ENCODE assay signal across 9 mouse cellular contexts in genomic region chr8:119424740-119425139, GRCm38 (mm10). TPM values are rescaled to one million over a fixed set of nuclear protein-coding genes. Genes with fewer than 3 reads are reported as not detected.
DNase-seq lines count a peak whose midpoint lies in the region; ATAC-seq and TF ChIP-seq lines count a peak whose summit lies in the region.
"Had no signal": no experiment of that assay in that cellular context is flagged by ENCODE, and none has a peak within 500 bp of the region (broad histone marks: within the 10 kb centered on the region; RNA-seq: fewer than 3 reads in every experiment).

No protein-coding gene starts in this region.

- H3K27me3 ChIP-seq in kidney, embryonic 16.5 days (ENCODE audit: insufficient read depth, low read length) = no peaks in the 10 kb centered on the region
- no peaks in the 10 kb centered on the region for H3K27me3 ChIP-seq in intestine, embryonic 16.5 days (replicated peaks; ENCODE audit: control insufficient read depth, insufficient read depth, low read length)

- no peaks in the 10 kb centered on the region for H3K36me3 ChIP-seq in kidney, embryonic 16.5 days (ENCODE audit: insufficient read depth, low read length)
- H3K36me3 ChIP-seq in intestine, embryonic 16.5 days (ENCODE audit: control insufficient read depth, insufficient read depth, low read length) = no peaks in the 10 kb centered on the region

- DNase-seq in kidney, adult 8-10 months = no peak
- DNase-seq in monocyte, adult 2 months (ENCODE audit: low read depth in 1 of 2, low spot score in 2 of 2) = peak; percentile 55 to 71
- no peak for DNase-seq in frontal cortex, postnatal 36 days (ENCODE audit: low spot score in 2 of 2)
- DNase-seq in MN1 (ENCODE audit: low spot score) = no peak
- no peak for DNase-seq in embryo, embryonic 9.5 days (ENCODE audit: extremely low spot score)

- no peak for ATAC-seq in kidney, embryonic 16.5 days (ENCODE audit: low FRiP score, low TSS enrichment)
- peak; percentile 12; the same call in 1 of the 2 replicates for ATAC-seq in intestine, embryonic 16.5 days

- no peak for TF ChIP-seq CTCF in bone marrow macrophage, adult 2 months (IDR thresholded peaks at IDR 0.05; ENCODE audit: low read depth, low read length)

- H3K4me2 ChIP-seq in kidney, embryonic 16.5 days (replicated peaks; ENCODE audit: low read depth, low read length) = no peak overlapping the region
- H3K4me2 ChIP-seq in intestine, embryonic 16.5 days (ENCODE audit: low read depth, low read length) = no peak overlapping the region

- TF ChIP-seq POLR2A in bone marrow macrophage, adult 2 months (IDR thresholded peaks at IDR 0.05; ENCODE audit: borderline replicate concordance, low read depth, low read length) = no peak

- peak overlapping the region; percentile 79 for H3K27ac ChIP-seq in kidney, embryonic 16.5 days (ENCODE audit: low read length)
- H3K27ac ChIP-seq in bone marrow macrophage, adult 2 months (ENCODE audit: insufficient read depth, low read depth, low read length) = peak overlapping the region; percentile 99
- peak overlapping the region; percentile 68 for H3K27ac ChIP-seq in intestine, embryonic 16.5 days (ENCODE audit: low read length)

- peaks cover 31% of the 10 kb centered on the region for H3K4me1 ChIP-seq in kidney, embryonic 16.5 days (ENCODE audit: insufficient read depth, low read length)
- peaks cover 69% of the 10 kb centered on the region for H3K4me1 ChIP-seq in bone marrow macrophage, adult 2 months (ENCODE audit: control insufficient read depth, insufficient read depth, low read length)
- H3K4me1 ChIP-seq in intestine, embryonic 16.5 days (ENCODE audit: control insufficient read depth, insufficient read depth, low read length) = peaks cover 22% of the 10 kb centered on the region

- 80% methylated on average over 10 of the region's 10 CpGs for WGBS in kidney, embryonic 16.5 days
- 70% methylated on average over 10 of the region's 10 CpGs for WGBS in intestine, embryonic 16.5 days

- no peaks in the 10 kb centered on the region for H3K9me3 ChIP-seq in kidney, embryonic 16.5 days (ENCODE audit: low read length)
- H3K9me3 ChIP-seq in intestine, embryonic 16.5 days (ENCODE audit: control insufficient read depth, low read length) = no peaks in the 10 kb centered on the region

- no peak overlapping the region for H3K4me3 ChIP-seq in kidney, embryonic 16.5 days (ENCODE audit: low read length)
- H3K4me3 ChIP-seq in bone marrow macrophage, adult 2 months (ENCODE audit: insufficient read depth, low read length) = peak overlapping the region; percentile 27
- H3K4me3 ChIP-seq in intestine, embryonic 16.5 days (ENCODE audit: low read length) = no peak overlapping the region
- H3K4me3 ChIP-seq: erythroblast, embryonic 14.5 days had no signal

- H3K9ac ChIP-seq in kidney, embryonic 16.5 days (replicated peaks; ENCODE audit: low read length) = no peak overlapping the region
- H3K9ac ChIP-seq in intestine, embryonic 16.5 days (ENCODE audit: low read depth, low read length) = peak overlapping the region; percentile 11; the same call in 1 of the 2 replicates

RNA-seq across cellular contexts. Expression of gene Osgin1, which starts 9.2 kb away (rescaled TPM):
- polyA plus RNA-seq in kidney, embryonic 16.5 days (2015; fragmentation: Nextera tagmentation; extraction: Ambion mirVana) = 3.2 and 3.6 TPM in 2 replicates
- 33.8 and 34.3 TPM in 2 replicates for polyA plus RNA-seq in bone marrow macrophage, adult 2 months (2012; ENCODE audit: insufficient read depth, insufficient read length, missing spikeins)
- 8.0 and 9.2 TPM in 2 replicates for polyA plus RNA-seq in intestine, embryonic 16.5 days (2015; fragmentation: Nextera tagmentation; extraction: Ambion mirVana)

RNA-seq across cellular contexts. Expression of gene Necab2, which starts 21.8 kb away (rescaled TPM):
- 2.3 and 2.5 TPM in 2 replicates for polyA plus RNA-seq in kidney, embryonic 16.5 days (2015; fragmentation: Nextera tagmentation; extraction: Ambion mirVana)
- polyA plus RNA-seq in bone marrow macrophage, adult 2 months (2012; ENCODE audit: insufficient read depth, insufficient read length, missing spikeins) = not detected in 2 replicates
- polyA plus RNA-seq in intestine, embryonic 16.5 days (2015; fragmentation: Nextera tagmentation; extraction: Ambion mirVana) = 1.3 and 1.6 TPM in 2 replicates
- polyA plus RNA-seq: erythroblast, embryonic 14.5 days had no signal

RNA-seq across cellular contexts. Expression of gene Mlycd, which starts 30.1 kb away (rescaled TPM):
- polyA plus RNA-seq in kidney, embryonic 16.5 days (2015; fragmentation: Nextera tagmentation; extraction: Ambion mirVana) = 13.6 and 14.1 TPM in 2 replicates
- 14.2 and 14.3 TPM in 2 replicates for polyA plus RNA-seq in bone marrow macrophage, adult 2 months (2012; ENCODE audit: insufficient read depth, insufficient read length, missing spikeins)
- polyA plus RNA-seq in intestine, embryonic 16.5 days (2015; fragmentation: Nextera tagmentation; extraction: Ambion mirVana) = 20.6 and 22.7 TPM in 2 replicates

Comparison
In these comparisons a context has a peak if more than half of its experiments do, and no peak if none do; other contexts are left out.
1. DNase-seq: peak in monocyte, adult 2 months (2 of 2); none in kidney, adult 8-10 months (0 of 2), frontal cortex, postnatal 36 days (0 of 2), MN1 (single experiment) and embryo, embryonic 9.5 days (single experiment).
2. Peak in every context shown above with its lines, with median percentiles within 50 percentile points of each other: H3K27ac ChIP-seq.